Mouse (Mus musculus) adrenal gland, postnatal 25 days (tissue): ENCODE measurements around the gene Stat3. TPM values are rescaled to one million over a fixed set of nuclear protein-coding genes. Genes with fewer than 3 reads are reported as not detected.

Source experiments
- DNase-seq: peaks from one replicate; pipeline ENCODE4 v3.0.0; 2021; ENCODE audit warnings: mixed read lengths
- total RNA-seq: library from RNA; stranded (reverse); gene quantifications from 2 replicates; pipeline ENCODE4 v1.2.3, GENCODE M21; 2021

Gene Stat3
- total RNA-seq, 1 experiment from 2014 or later, result 81.5 TPM

- DNase-seq, result no peak
Observed at GRCm38 (mm10) chr11:100890481-100890880, 48.9 kb downstream of the Stat3 start.

DNA sequence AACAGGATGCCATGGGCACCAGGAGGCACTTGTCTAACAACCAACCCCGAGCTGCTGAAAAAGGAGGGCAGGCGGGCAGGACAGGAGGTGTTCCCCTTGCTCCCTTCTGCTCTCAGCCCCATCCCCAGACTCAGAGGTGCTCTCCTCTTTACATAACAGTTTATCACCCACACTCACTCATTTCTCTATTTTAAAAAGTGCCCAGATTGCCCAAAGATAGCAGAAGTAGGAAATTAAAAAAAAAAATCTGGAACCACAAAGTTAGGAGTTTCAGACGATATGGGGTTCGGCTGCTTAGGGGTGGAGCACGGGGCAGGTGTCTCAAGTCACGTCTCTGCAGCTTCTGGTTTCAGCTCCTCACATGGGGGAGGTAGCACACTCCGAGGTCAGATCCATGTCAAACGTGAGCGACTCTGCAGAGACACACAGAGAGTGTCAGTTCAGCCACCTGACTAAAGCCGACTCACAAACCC, 51.0 kb downstream of the Stat3 start:
- DNase-seq, result no peak

GRCm38 (mm10) chr11:100887764-100888163, 51.6 kb downstream of the Stat3 start:
- DNase-seq, result no peak

DNA sequence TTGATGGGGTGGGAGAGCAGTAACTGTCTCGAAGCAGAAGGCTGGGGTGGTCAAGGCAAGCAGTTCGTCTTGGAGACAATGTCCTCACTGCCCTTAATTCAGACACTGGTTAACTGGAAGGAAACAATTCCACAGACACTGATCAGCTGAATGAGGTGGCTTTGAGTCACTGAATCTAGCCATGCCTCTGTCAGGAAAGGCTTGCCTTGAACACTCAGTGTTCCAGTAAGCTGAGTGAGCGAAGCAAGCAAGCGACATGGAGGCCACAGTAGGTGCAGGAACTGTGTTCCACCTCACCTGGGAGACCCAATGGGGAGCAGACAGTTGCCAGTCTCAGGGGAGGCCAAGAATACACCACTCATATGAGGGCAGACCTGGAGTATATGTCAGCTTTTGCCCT, 52.1 kb downstream of the Stat3 start:
- no peak for DNase-seq

DNA sequence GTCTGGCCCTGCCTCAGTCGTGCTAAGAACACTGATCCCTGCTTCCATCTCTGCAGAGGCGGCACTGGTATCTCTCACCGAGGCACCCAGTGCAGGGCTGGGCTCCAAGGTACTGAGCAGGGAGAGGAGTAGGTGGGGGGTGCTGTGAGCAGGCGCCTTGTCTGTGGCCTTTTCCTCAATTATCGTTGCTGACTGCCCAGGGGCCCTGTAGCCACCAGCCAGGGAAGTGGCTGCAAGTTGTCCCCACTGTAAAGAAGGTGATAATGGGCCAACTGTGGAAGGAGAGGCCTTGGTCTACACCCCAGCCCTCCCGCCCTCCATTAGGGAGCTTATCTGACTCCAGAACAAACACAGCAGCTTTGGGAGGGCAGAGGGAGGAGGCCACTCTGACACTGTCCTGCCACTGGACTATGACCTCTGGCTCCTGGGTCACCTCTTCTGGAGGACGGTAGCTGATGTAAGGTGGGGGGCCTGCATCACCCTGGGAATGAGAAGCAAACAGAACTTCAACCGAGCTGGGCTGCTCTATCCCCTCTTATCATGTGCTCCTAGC, 53.1 kb downstream of the Stat3 start:
- no peak for DNase-seq

- no peak for DNase-seq
Observed at GRCm38 (mm10) chr11:100885472-100885871, 53.9 kb downstream of the Stat3 start.

DNA sequence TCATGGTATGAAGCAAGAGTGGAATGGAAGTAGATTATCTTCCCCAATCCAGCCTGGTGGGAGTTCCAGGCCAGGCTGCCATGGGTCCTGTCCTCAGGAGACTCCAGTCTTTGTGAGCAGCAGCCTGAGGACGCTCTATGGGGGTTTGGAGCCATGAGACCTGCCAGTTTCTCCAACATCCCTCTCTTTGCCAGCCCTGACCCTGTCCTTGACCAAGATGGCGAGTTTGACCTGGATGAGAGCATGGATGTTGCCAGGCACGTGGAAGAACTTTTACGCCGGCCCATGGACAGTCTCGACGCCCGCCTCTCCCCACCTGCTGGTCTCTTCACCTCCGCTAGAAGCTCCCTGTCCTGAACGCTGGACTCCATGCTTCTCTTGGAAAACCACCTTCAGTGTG, 55.7 kb downstream of the Stat3 start:
- no peak for DNase-seq

- DNase-seq, result no peak
Observed at GRCm38 (mm10) chr11:100879321-100880078, 59.8 kb downstream of the Stat3 start.

DNA sequence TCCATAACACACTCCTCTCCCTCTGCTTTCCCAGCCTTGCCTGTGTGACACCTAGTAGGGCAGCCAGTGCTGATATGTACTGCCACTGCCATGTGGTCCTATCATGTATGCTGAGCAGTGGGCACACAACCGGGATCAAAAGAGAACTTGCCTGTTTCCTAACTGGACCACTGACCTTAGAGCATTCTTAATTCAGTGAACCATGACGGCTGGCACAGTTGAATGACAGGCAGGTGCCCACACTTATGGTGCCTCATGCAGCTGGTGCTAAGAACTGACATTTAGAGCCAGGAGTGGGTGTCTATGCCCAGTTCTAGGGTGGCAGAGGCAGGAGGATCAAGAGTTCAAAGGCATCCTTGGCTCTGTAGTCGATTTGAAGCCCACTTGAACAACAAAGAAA, 63.6 kb downstream of the Stat3 start:
- DNase-seq, result no peak

DNA sequence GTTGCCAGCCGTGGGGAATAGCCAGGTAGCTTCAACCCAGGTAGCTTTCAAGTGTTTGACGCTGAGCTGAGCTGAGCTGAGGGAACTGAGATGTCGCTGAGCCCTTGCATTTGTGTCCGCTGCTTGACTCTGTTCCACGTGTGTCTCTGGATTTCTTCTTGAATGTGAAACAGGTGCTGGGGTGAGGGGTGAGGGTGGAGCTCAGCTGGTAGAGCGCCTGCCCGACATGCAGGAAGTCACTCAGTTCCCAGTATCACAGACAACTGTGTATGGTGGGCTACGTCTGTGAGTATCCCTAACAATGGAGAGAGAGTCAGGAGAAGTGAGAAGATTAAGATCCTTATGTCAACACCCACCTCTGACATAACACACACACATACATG, 68.4 kb downstream of the Stat3 start:
- no peak for DNase-seq

DNA sequence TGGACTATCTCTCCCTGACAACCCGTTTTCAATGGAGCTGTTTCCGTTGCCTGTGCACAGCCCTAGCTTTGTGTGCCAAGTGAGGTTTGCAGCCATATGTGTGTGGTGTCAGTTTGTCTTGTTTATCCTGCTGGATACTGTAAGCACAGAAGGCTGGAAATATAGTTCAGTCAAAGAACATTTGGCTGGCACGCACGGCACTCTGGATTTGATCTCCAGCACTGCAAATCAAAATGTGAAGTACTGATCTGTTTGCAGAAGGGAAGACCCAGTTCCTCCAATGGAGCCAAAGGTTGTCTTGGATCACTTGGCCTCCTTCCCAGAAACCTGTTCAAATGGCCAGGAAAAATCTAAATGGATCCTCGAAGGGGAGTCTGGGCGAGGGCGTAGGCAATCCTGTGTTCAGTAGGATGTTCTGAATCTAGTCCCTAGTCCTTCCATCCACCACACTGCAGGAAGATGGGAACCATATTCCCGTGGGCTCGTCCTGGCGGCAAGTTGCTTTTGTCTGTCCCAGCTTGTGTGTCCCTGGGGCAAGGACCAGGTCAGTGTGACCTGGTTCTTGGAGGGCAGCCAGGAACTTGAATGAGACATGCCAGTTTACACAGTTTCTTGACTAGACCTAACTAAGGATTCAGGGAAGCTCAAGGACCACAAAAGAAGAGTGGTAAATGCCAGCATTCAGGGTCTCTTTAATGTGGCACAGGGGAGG, 68.9 kb downstream of the Stat3 start:
- no peak for DNase-seq

GRCm38 (mm10) chr11:100865618-100866017, 73.7 kb downstream of the Stat3 start:
- DNase-seq, result no peak

DNA sequence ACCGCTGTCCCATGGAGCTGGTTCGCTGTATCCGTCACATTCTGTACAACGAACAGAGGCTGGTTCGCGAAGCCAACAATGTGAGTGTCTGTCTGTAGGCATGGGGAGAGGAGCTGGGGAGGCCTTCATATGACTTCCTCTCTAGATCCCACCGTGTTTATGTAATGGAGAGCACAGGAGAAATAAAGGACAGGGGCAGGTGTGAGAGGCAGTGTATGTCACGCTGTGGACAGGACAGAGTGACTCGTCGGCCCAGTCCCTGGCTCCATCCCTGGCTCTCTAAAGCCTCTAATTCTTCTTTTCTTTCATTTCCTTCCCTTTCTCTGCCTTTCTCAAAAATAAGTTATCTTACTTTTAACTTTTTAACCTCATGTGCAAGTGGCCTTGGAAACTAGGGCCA, 76.2 kb downstream of the Stat3 start:
- no peak for DNase-seq

GRCm38 (mm10) chr11:100861836-100862235, 77.5 kb downstream of the Stat3 start:
- DNase-seq, result peak; percentile 4

DNA sequence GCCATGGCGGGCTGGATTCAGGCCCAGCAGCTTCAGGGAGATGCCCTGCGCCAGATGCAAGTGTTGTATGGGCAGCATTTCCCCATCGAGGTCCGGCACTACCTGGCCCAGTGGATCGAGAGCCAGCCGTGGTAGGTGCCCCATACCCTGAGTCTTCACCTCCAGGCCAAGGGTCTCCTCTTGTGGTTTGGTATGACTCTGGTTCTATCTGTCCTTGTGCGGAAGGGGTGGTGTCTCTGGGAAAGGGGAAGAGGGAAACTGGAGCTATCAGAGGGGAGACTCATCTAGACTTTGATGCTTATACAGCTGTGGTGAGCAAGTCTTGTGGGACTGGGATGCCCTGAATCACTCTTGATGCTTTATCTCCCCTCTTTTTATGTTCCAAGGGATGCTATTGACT, 78.0 kb downstream of the Stat3 start:
- DNase-seq, result no peak

DNA sequence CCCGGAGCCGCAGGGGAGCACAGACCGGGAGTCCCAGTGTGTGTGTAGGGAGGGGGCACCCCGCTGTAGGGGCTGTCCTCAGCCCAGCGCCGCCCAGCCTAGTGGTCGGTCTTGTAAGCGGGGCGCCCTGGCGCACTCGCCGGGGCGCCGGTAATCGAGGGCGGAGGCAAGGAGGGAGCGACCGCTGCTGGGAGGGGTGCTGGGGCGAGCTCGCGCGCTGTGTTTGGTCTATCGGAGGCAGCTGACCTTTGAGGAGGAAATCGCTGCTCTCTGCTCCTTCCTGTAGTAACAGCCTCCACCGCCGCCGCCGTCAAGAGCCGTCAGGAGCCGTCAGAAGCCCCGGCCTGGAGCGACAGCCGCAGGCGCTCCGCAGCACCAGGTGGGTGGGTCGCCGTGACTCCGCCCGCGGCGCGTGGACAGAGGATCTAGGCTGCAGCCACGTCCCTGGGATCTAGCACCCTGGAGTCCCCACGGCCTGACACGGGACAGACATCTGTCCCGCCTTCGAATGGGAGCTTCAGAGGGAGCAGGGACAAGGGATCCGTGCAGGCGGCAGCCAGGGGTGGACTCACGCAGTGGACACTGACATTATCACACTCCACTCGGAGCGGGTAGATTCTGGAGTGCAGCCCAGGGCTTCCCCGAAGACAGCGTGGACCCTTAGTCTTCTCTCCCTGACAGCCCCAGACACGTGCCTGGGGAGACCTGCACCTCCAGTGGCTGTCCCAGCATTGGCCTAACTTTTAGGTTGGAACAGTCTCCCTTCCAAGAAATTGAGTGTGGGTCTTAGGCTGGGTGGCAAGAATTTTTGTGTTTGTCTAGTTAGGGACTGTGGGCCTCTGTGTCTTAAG, 78.9 kb downstream of the Stat3 start:
- peak; percentile 84 for DNase-seq

DNA sequence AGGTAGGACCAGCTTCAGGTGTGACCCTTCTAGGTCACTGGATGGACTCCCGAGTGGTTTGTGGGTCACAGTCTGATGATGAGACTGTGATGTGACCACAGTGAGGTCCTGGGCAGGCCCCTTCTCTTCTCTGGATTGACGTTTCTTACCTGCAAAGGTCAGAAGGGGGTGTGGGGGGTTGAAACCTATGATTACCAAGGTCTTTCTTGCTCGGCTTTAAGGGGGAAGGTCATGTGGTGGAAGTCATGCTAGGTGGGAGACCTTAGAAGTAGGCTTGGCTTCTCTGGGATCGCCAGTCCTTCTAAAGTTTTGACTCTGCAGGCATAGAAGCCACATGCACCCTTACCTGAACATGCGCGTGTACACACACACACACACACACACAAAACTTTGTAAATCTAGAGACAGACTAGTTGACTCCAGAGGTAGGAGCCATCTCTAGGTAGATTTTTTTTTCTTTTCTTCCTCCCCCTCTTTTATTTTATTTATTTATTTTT, 79.7 kb downstream of the Stat3 start:
- no peak for DNase-seq

- peak; percentile 88 for DNase-seq
Observed at GRCm38 (mm10) chr11:100858935-100859578, 80.3 kb downstream of the Stat3 start, which contains the start of gene Stat5a. Gene Stat5a (plus strand): TSS chr11:100859351.

GRCm38 (mm10) chr11:100857960-100858359, 81.4 kb downstream of the Stat3 start:
- no peak for DNase-seq

GRCm38 (mm10) chr11:100855178-100855577, 84.2 kb downstream of the Stat3 start:
- DNase-seq, result no peak

DNA sequence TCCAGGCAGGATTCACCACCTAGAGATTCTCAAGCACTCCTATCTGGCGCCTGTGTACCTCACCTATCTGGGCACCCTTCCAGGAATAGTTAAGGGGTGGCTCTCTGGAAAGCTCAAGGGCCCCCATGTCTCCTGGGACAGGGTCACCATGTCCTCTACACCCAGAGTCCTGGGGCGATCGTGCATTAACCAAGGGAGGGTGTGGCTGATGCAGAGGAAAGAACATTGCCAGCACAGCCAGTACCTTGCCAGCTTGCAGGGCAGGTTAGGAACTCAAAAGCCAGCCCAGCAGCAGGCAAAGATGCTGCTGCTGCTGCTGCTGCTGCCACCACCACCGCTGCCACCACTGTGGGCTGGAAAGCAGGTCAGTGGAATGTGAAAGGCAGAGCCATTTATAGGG, 85.1 kb downstream of the Stat3 start:
- DNase-seq, result no peak

- DNase-seq, result no peak
Observed at GRCm38 (mm10) chr11:100853018-100853417, 86.3 kb downstream of the Stat3 start.
